Mouse (Mus musculus): Measurements from ENCODE around the gene Fam107b. TPM values are rescaled to one million over a fixed set of nuclear protein-coding genes. Genes with fewer than 3 reads are reported as not detected.

The Fam107b gene
- total and polyA plus RNA-seq, 3 experiments, result 3.6 to 34.1 (median 19.4) TPM

GRCm38 (mm10) chr2:3579316-3579902 is 9.1 kb downstream of the Fam107b start:
- H3K36me3 ChIP-seq (replicated peaks), result no peaks in the 10 kb centered on the region
- no peak for ATAC-seq (ENCODE audit: extremely low read depth, insufficient number of reproducible peaks, low FRiP score, poor library complexity, severe bottlenecking)
- TF ChIP-seq GATA2 (IDR thresholded peaks at IDR 0.05; ENCODE audit: borderline replicate concordance, low read depth, low read length), result no peak
- DNase-seq (ENCODE audit: low spot score), result no peak
- H3K9me3 ChIP-seq (replicated peaks), result no peaks in the 10 kb centered on the region
- no peak overlapping the region for H3K4me3 ChIP-seq (ENCODE audit: low read depth, low read length)
- no peaks in the 10 kb centered on the region for H3K4me1 ChIP-seq (ENCODE audit: insufficient read depth, low read depth, low read length)
- H3K27me3 ChIP-seq (ENCODE audit: insufficient read depth, low read length), result no peaks in the 10 kb centered on the region

GRCm38 (mm10) chr2:3582830-3583229 is 12.5 kb downstream of the Fam107b start:
- Histone ChIP-seq H3K4me3 (ENCODE audit: low read depth, low read length) (no peak overlapping the region), H3K4me1 (ENCODE audit: insufficient read depth, low read depth, low read length) (no peaks in the 10 kb centered on the region), H3K9me3 (replicated peaks) (no peaks in the 10 kb centered on the region), H3K36me3 (replicated peaks) (no peaks in the 10 kb centered on the region), H3K27me3 (ENCODE audit: insufficient read depth, low read length) (no peaks in the 10 kb centered on the region)
- DNase-seq (ENCODE audit: low spot score) (no peak), ATAC-seq (ENCODE audit: extremely low read depth, insufficient number of reproducible peaks, low FRiP score, poor library complexity, severe bottlenecking) (no peak)
- TF ChIP-seq CTCF (IDR thresholded peaks at IDR 0.05; ENCODE audit: low read depth, low read length) (no peak), TAL1 (conservative IDR thresholded peaks at IDR 0.05; ENCODE audit: low read depth, low read length) (no peak), POLR2AphosphoS5 (IDR thresholded peaks at IDR 0.05; ENCODE audit: insufficient replicate concordance, low read depth, low read length) (no peak), GATA1 (IDR thresholded peaks at IDR 0.05; ENCODE audit: borderline replicate concordance, low read length) (no peak), GATA2 (IDR thresholded peaks at IDR 0.05; ENCODE audit: borderline replicate concordance, low read depth, low read length) (no peak)

- no peak overlapping the region for H3K4me3 ChIP-seq (ENCODE audit: low read depth, low read length)
- H3K9me3 ChIP-seq (replicated peaks), result no peaks in the 10 kb centered on the region
- H3K4me1 ChIP-seq (ENCODE audit: insufficient read depth, low read depth, low read length), result no peaks in the 10 kb centered on the region
- TF ChIP-seq GATA1 (IDR thresholded peaks at IDR 0.05; ENCODE audit: borderline replicate concordance, low read length) (no peak), POLR2AphosphoS5 (IDR thresholded peaks at IDR 0.05; ENCODE audit: insufficient replicate concordance, low read depth, low read length) (no peak), TAL1 (conservative IDR thresholded peaks at IDR 0.05; ENCODE audit: low read depth, low read length) (no peak), CTCF (IDR thresholded peaks at IDR 0.05; ENCODE audit: low read depth, low read length) (no peak), GATA2 (IDR thresholded peaks at IDR 0.05; ENCODE audit: borderline replicate concordance, low read depth, low read length) (no peak)
- no peak for DNase-seq (ENCODE audit: low spot score)
- no peaks in the 10 kb centered on the region for H3K27me3 ChIP-seq (ENCODE audit: insufficient read depth, low read length)
- no peak for ATAC-seq (ENCODE audit: extremely low read depth, insufficient number of reproducible peaks, low FRiP score, poor library complexity, severe bottlenecking)
- no peaks in the 10 kb centered on the region for H3K36me3 ChIP-seq (replicated peaks)
These were observed 15.0 kb downstream of the Fam107b start for GRCm38 (mm10) chr2:3585231-3585783.

GRCm38 (mm10) chr2:3590086-3590915 is 20.0 kb downstream of the Fam107b start:
- TF ChIP-seq GATA1 (IDR thresholded peaks at IDR 0.05; ENCODE audit: borderline replicate concordance, low read length) (no peak), POLR2AphosphoS5 (IDR thresholded peaks at IDR 0.05; ENCODE audit: insufficient replicate concordance, low read depth, low read length) (no peak), TAL1 (conservative IDR thresholded peaks at IDR 0.05; ENCODE audit: low read depth, low read length) (no peak), CTCF (IDR thresholded peaks at IDR 0.05; ENCODE audit: low read depth, low read length) (no peak), GATA2 (IDR thresholded peaks at IDR 0.05; ENCODE audit: borderline replicate concordance, low read depth, low read length) (no peak)
- no peak overlapping the region for H3K4me3 ChIP-seq (ENCODE audit: low read depth, low read length)
- H3K9me3 ChIP-seq (replicated peaks), result no peaks in the 10 kb centered on the region
- H3K4me1 ChIP-seq (ENCODE audit: insufficient read depth, low read depth, low read length), result no peaks in the 10 kb centered on the region
- H3K27me3 ChIP-seq (ENCODE audit: insufficient read depth, low read length), result no peaks in the 10 kb centered on the region
- ATAC-seq (ENCODE audit: extremely low read depth, insufficient number of reproducible peaks, low FRiP score, poor library complexity, severe bottlenecking) (no peak), DNase-seq (ENCODE audit: low spot score) (no peak)
- no peaks in the 10 kb centered on the region for H3K36me3 ChIP-seq (replicated peaks)

GRCm38 (mm10) chr2:3590916-3591197 is 20.6 kb downstream of the Fam107b start:
- Histone ChIP-seq H3K27me3 (ENCODE audit: insufficient read depth, low read length) (no peaks in the 10 kb centered on the region), H3K36me3 (replicated peaks) (no peaks in the 10 kb centered on the region), H3K9me3 (replicated peaks) (no peaks in the 10 kb centered on the region), H3K4me1 (ENCODE audit: insufficient read depth, low read depth, low read length) (no peaks in the 10 kb centered on the region), H3K4me3 (ENCODE audit: low read depth, low read length) (no peak overlapping the region)
- TF ChIP-seq GATA2 (IDR thresholded peaks at IDR 0.05; ENCODE audit: borderline replicate concordance, low read depth, low read length), result no peak
- no peak for TF ChIP-seq TAL1 (conservative IDR thresholded peaks at IDR 0.05; ENCODE audit: low read depth, low read length)
- TF ChIP-seq GATA1 (IDR thresholded peaks at IDR 0.05; ENCODE audit: borderline replicate concordance, low read length), result no peak
- no peak for TF ChIP-seq CTCF (IDR thresholded peaks at IDR 0.05; ENCODE audit: low read depth, low read length)
- no peak for TF ChIP-seq POLR2AphosphoS5 (IDR thresholded peaks at IDR 0.05; ENCODE audit: insufficient replicate concordance, low read depth, low read length)
- ATAC-seq (ENCODE audit: extremely low read depth, insufficient number of reproducible peaks, low FRiP score, poor library complexity, severe bottlenecking), result no peak
- no peak for DNase-seq (ENCODE audit: low spot score)

- Histone ChIP-seq H3K4me1 (ENCODE audit: insufficient read depth, low read depth, low read length) (no peaks in the 10 kb centered on the region), H3K9me3 (replicated peaks) (no peaks in the 10 kb centered on the region), H3K36me3 (replicated peaks) (no peaks in the 10 kb centered on the region), H3K27me3 (ENCODE audit: insufficient read depth, low read length) (no peaks in the 10 kb centered on the region), H3K4me3 (ENCODE audit: low read depth, low read length) (no peak overlapping the region)
- no peak for TF ChIP-seq CTCF (IDR thresholded peaks at IDR 0.05; ENCODE audit: low read depth, low read length)
- DNase-seq (ENCODE audit: low spot score), result no peak
- peak; percentile 52 for ATAC-seq (ENCODE audit: extremely low read depth, insufficient number of reproducible peaks, low FRiP score, poor library complexity, severe bottlenecking)
These were observed 24.5 kb downstream of the Fam107b start for GRCm38 (mm10) chr2:3594663-3595318.
